Mouse (Mus musculus) G1E-ER4 (cell line): Measurements from ENCODE around the gene Saxo1. TPM values are rescaled to one million over a fixed set of nuclear protein-coding genes. Genes with fewer than 3 reads are reported as not detected.

Experiments used
- GATA1 ChIP-seq: IDR thresholded peaks from one replicate; pipeline ENCODE4 v1.8.0; 2012; ENCODE audit warnings: low read length, inconsistent platforms
- polyA plus RNA-seq: library from polyadenylated mRNA; stranded (reverse); fragments of >175 nt; gene quantifications from 2 replicates; pipeline ENCODE4 v1.2.3, GENCODE M21; 2012

Saxo1 gene
- polyA plus RNA-seq, 1 experiment: not detected

- no peak for TF ChIP-seq GATA1
These were observed 74.4 kb downstream of the Saxo1 start for GRCm38 (mm10) chr4:86483686-86484085.

- TF ChIP-seq GATA1: no peak
These were observed 75.0 kb downstream of the Saxo1 start for GRCm38 (mm10) chr4:86483013-86483615.

GRCm38 (mm10) chr4:86480891-86481290 is 77.2 kb downstream of the Saxo1 start:
- TF ChIP-seq GATA1: no peak

GRCm38 (mm10) chr4:86464808-86465207 is 93.3 kb downstream of the Saxo1 start:
- no peak for TF ChIP-seq GATA1

GRCm38 (mm10) chr4:86450468-86450867 is 107.7 kb downstream of the Saxo1 start:
- TF ChIP-seq GATA1: no peak

- TF ChIP-seq GATA1: no peak
These were observed 121.8 kb downstream of the Saxo1 start for GRCm38 (mm10) chr4:86436336-86436735.

- no peak for TF ChIP-seq GATA1
These were observed 122.5 kb downstream of the Saxo1 start for GRCm38 (mm10) chr4:86435631-86436030.

GRCm38 (mm10) chr4:86428091-86428745 is 129.9 kb downstream of the Saxo1 start:
- no peak for TF ChIP-seq GATA1

- peak; percentile 11 for TF ChIP-seq GATA1
These were observed 130.8 kb downstream of the Saxo1 start for GRCm38 (mm10) chr4:86427312-86427711.

- no peak for TF ChIP-seq GATA1
These were observed 131.6 kb downstream of the Saxo1 start for GRCm38 (mm10) chr4:86426549-86426948.

- no peak for TF ChIP-seq GATA1
These were observed 132.5 kb downstream of the Saxo1 start for GRCm38 (mm10) chr4:86425581-86425980.

GRCm38 (mm10) chr4:86422586-86422985 is 135.5 kb downstream of the Saxo1 start:
- TF ChIP-seq GATA1: no peak

GRCm38 (mm10) chr4:86416401-86417025 is 141.6 kb downstream of the Saxo1 start:
- no peak for TF ChIP-seq GATA1

- no peak for TF ChIP-seq GATA1
These were observed 144.7 kb downstream of the Saxo1 start for GRCm38 (mm10) chr4:86413388-86413787.

- TF ChIP-seq GATA1: no peak
These were observed 147.2 kb downstream of the Saxo1 start for GRCm38 (mm10) chr4:86410946-86411345.

GRCm38 (mm10) chr4:86408421-86408820 is 149.7 kb downstream of the Saxo1 start:
- TF ChIP-seq GATA1: no peak

- TF ChIP-seq GATA1: no peak
These were observed 151.0 kb downstream of the Saxo1 start for GRCm38 (mm10) chr4:86407200-86407527.
